Mouse (Mus musculus) intestine, embryonic 14.5 days (tissue): ENCODE measurements around the gene Apod. TPM values are rescaled to one million over a fixed set of nuclear protein-coding genes. Genes with fewer than 3 reads are reported as not detected.

Source experiments
- ATAC-seq: fragments of 200-750 bp; cut with Nextera tagmentation; replicated peaks from 2 replicates; pipeline ENCODE4 v1.8.0; 2017; ENCODE audit warnings: low read depth, moderate number of reproducible peaks, moderate TSS enrichment, moderate library complexity; ENCODE audit not compliant: low FRiP score, low TSS enrichment
- DNase-seq: peaks from one replicate; pipeline ENCODE4 v3.0.0-alpha.2; 2018; ENCODE audit warnings: low spot score
- H3K27ac ChIP-seq: fragments of 300-500 bp; sonication (generic); 2 replicates; pipeline ENCODE4 v1.5.1; 2014; ENCODE audit warnings: low read depth, mild to moderate bottlenecking, control low read depth
- H3K27me3 ChIP-seq: fragments of 300-500 bp; sonication (generic); replicated peaks from 2 replicates; pipeline ENCODE4 v1.6.1; 2014; ENCODE audit warnings: low read length, control low read depth; ENCODE audit not compliant: control insufficient read depth, insufficient read depth
- H3K36me3 ChIP-seq: fragments of 300-500 bp; sonication (generic); 2 replicates; pipeline ENCODE4 v1.6.1; 2014; ENCODE audit warnings: low read length, control low read depth; ENCODE audit not compliant: control insufficient read depth, insufficient read depth
- H3K4me1 ChIP-seq: fragments of 300-500 bp; sonication (generic); replicated peaks from 2 replicates; pipeline ENCODE4 v1.6.1; 2014; ENCODE audit warnings: low read length, control low read depth, mixed read lengths; ENCODE audit not compliant: control insufficient read depth, insufficient read depth
- H3K4me2 ChIP-seq: fragments of 300-500 bp; sonication (generic); 2 replicates; pipeline ENCODE4 v1.6.1; 2014; ENCODE audit warnings: low read length
- H3K4me3 ChIP-seq: fragments of 300-500 bp; sonication (generic); 2 replicates; pipeline ENCODE4 v1.5.1; 2014; ENCODE audit warnings: low read depth, low read length, control low read depth, mixed read lengths
- H3K9ac ChIP-seq: fragments of 300-500 bp; sonication (generic); 2 replicates; pipeline ENCODE4 v1.6.1; 2014; ENCODE audit warnings: mild to moderate bottlenecking, low read length
- H3K9me3 ChIP-seq: fragments of 300-500 bp; sonication (generic); 2 replicates; pipeline ENCODE4 v1.6.1; 2016; ENCODE audit warnings: low read length, control low read depth; ENCODE audit not compliant: control insufficient read depth
- WGBS: fragments of 180-500 bp; shearing (Covaris S2); extraction: QIAGEN DNeasy Blood & Tissue Kit; methylation state at CpG from one replicate; pipeline ENCODE4 v1.1.7; 2014; 5-methylcytosine and 5-hydroxymethylcytosine counted together
- microRNA-seq: library from miRNA; unstranded; fragments of <30 nt; microRNA quantifications from one replicate; pipeline ENCODE4, GENCODE M21; 2016
- polyA plus RNA-seq: library from polyadenylated mRNA; unstranded; fragments of >200 nt; fragmentation: Nextera tagmentation; extraction: Ambion mirVana; gene quantifications from 2 replicates; pipeline ENCODE4 v1.2.1, GENCODE M21; 2014

The Apod gene
- polyA plus RNA-seq, 1 experiment from 2014 or later, result 0.49 TPM

GRCm38 (mm10) chr16:31274084-31274483, 40.5 kb downstream of the Apod start:
- DNase-seq, result no peak
- no peak for ATAC-seq
- Histone ChIP-seq H3K4me2 (peak overlapping the region; percentile 95), H3K9me3 (no peaks in the 10 kb centered on the region), H3K4me3 (peak overlapping the region; percentile 77), H3K9ac (peak overlapping the region; percentile 95), H3K36me3 (no peaks in the 10 kb centered on the region), H3K4me1 (peaks cover 13% of the 10 kb centered on the region), H3K27ac (peak overlapping the region; percentile 90), H3K27me3 (no peaks in the 10 kb centered on the region)
- 3% methylated on average over 6 of the region's 6 CpGs for WGBS

- H3K4me3 ChIP-seq, result no peak overlapping the region
- ATAC-seq, result no peak
- DNase-seq, result no peak
- H3K36me3 ChIP-seq, result peaks cover 18% of the 10 kb centered on the region
- H3K27ac ChIP-seq, result no peak overlapping the region
- H3K27me3 ChIP-seq, result no peaks in the 10 kb centered on the region
- 90% methylated on average over 2 of the region's 2 CpGs for WGBS
- H3K9ac ChIP-seq, result no peak overlapping the region
- H3K4me2 ChIP-seq, result no peak overlapping the region
- H3K4me1 ChIP-seq, result 0 out of 2 replicates have a peak, but pooled peaks cover 3% of the 10 kb centered on the region
- no peaks in the 10 kb centered on the region for H3K9me3 ChIP-seq
Observed at GRCm38 (mm10) chr16:31266692-31267091, 47.9 kb downstream of the Apod start.

- H3K27me3 ChIP-seq, result no peaks in the 10 kb centered on the region
- no peak overlapping the region for H3K27ac ChIP-seq
- no peaks in the 10 kb centered on the region; the same call in 1 of the 2 replicates for H3K4me1 ChIP-seq
- WGBS, result 89% methylated on average over 2 of the region's 2 CpGs
- ATAC-seq (no peak), DNase-seq (no peak)
- H3K9ac ChIP-seq, result no peak overlapping the region
- H3K9me3 ChIP-seq, result no peaks in the 10 kb centered on the region
- peaks cover 81% of the 10 kb centered on the region for H3K36me3 ChIP-seq
- no peak overlapping the region for H3K4me2 ChIP-seq
- H3K4me3 ChIP-seq, result no peak overlapping the region
Observed at GRCm38 (mm10) chr16:31256151-31256550, 58.5 kb downstream of the Apod start.

GRCm38 (mm10) chr16:31255685-31256084, 58.9 kb downstream of the Apod start:
- no peak for DNase-seq
- Histone ChIP-seq H3K27me3 (no peaks in the 10 kb centered on the region), H3K9ac (no peak overlapping the region), H3K4me2 (no peak overlapping the region), H3K4me1 (no peaks in the 10 kb centered on the region; the same call in 1 of the 2 replicates), H3K36me3 (peaks cover 79% of the 10 kb centered on the region), H3K9me3 (no peaks in the 10 kb centered on the region), H3K4me3 (no peak overlapping the region), H3K27ac (no peak overlapping the region)
- no peak for ATAC-seq
- 74% methylated on average over 3 of the region's 3 CpGs for WGBS

GRCm38 (mm10) chr16:31249401-31249800, 65.2 kb downstream of the Apod start:
- H3K36me3 ChIP-seq, result peaks cover 19% of the 10 kb centered on the region
- H3K27me3 ChIP-seq, result no peaks in the 10 kb centered on the region
- no peaks in the 10 kb centered on the region for H3K4me1 ChIP-seq
- no peak overlapping the region for H3K4me2 ChIP-seq
- no peak overlapping the region for H3K9ac ChIP-seq
- H3K27ac ChIP-seq, result no peak overlapping the region
- ATAC-seq, result no peak
- DNase-seq, result no peak
- WGBS, result 85% methylated on average over 3 of the region's 3 CpGs
- H3K4me3 ChIP-seq, result no peak overlapping the region
- H3K9me3 ChIP-seq, result no peaks in the 10 kb centered on the region

- H3K36me3 ChIP-seq, result peaks cover 19% of the 10 kb centered on the region
- no peak overlapping the region for H3K9ac ChIP-seq
- no peak overlapping the region for H3K4me2 ChIP-seq
- H3K4me3 ChIP-seq, result no peak overlapping the region
- no peaks in the 10 kb centered on the region for H3K4me1 ChIP-seq
- 89% methylated on average over 13 of the region's 13 CpGs for WGBS
- no peak overlapping the region for H3K27ac ChIP-seq
- no peak for ATAC-seq
- no peaks in the 10 kb centered on the region for H3K9me3 ChIP-seq
- no peak for DNase-seq
- H3K27me3 ChIP-seq, result no peaks in the 10 kb centered on the region
Observed at GRCm38 (mm10) chr16:31248717-31249116, 65.9 kb downstream of the Apod start.

- Histone ChIP-seq H3K9ac (no peak overlapping the region), H3K36me3 (peaks cover 13% of the 10 kb centered on the region), H3K27ac (no peak overlapping the region), H3K27me3 (no peaks in the 10 kb centered on the region), H3K4me3 (no peak overlapping the region), H3K4me2 (no peak overlapping the region), H3K9me3 (no peaks in the 10 kb centered on the region), H3K4me1 (no peaks in the 10 kb centered on the region)
- no peak for DNase-seq
- no peak for ATAC-seq
- 69% methylated on average over 7 of the region's 7 CpGs for WGBS
Observed at GRCm38 (mm10) chr16:31247442-31247841, 67.2 kb downstream of the Apod start.

Small RNA genes within 50 kb of the gene (microRNA-seq; reads per million reads assigned to microRNA genes)
- not detected for gene Gm27415

Other genes starting within 250 kb of the Apod start
- 20.4 and 20.5 TPM in 2 replicates for gene Xxylt1, start 233.4 kb downstream of the Apod start, polyA plus RNA-seq
- gene Acap2, start 113.6 kb downstream of the Apod start, polyA plus RNA-seq, result 24.6 and 27.3 TPM in 2 replicates
- 85.2 and 85.9 TPM in 2 replicates for gene Ppp1r2, start 39.5 kb downstream of the Apod start, polyA plus RNA-seq
- gene Bdh1, start 107.5 kb upstream of the Apod start, polyA plus RNA-seq, result 55.6 and 68.3 TPM in 2 replicates